Mouse (Mus musculus): Measurements from ENCODE around the gene 4930507D05Rik.
A peak's percentile ranks its signal among the peaks of the same experiment; 100 is the strongest.

The 4930507D05Rik gene

GRCm38 (mm10) chr10:62449364-62450279, at the start of gene 4930507D05Rik, which contains the start of gene Supv3l1:
TSS of gene 4930507D05Rik (plus strand) at chr10:62449489.
TSS of gene Supv3l1 (minus strand) at chr10:62449738.
- DNase-seq: peak; percentile 99

- DNase-seq: peak; percentile 97
Measured at GRCm38 (mm10) chr10:62401641-62402111, 47.6 kb upstream of the 4930507D05Rik start.

GRCm38 (mm10) chr10:62404901-62405300, 44.4 kb upstream of the 4930507D05Rik start:
- DNase-seq: peak; percentile 93

GRCm38 (mm10) chr10:62410943-62411342, 38.3 kb upstream of the 4930507D05Rik start:
- DNase-seq: peak; percentile 92

DNA sequence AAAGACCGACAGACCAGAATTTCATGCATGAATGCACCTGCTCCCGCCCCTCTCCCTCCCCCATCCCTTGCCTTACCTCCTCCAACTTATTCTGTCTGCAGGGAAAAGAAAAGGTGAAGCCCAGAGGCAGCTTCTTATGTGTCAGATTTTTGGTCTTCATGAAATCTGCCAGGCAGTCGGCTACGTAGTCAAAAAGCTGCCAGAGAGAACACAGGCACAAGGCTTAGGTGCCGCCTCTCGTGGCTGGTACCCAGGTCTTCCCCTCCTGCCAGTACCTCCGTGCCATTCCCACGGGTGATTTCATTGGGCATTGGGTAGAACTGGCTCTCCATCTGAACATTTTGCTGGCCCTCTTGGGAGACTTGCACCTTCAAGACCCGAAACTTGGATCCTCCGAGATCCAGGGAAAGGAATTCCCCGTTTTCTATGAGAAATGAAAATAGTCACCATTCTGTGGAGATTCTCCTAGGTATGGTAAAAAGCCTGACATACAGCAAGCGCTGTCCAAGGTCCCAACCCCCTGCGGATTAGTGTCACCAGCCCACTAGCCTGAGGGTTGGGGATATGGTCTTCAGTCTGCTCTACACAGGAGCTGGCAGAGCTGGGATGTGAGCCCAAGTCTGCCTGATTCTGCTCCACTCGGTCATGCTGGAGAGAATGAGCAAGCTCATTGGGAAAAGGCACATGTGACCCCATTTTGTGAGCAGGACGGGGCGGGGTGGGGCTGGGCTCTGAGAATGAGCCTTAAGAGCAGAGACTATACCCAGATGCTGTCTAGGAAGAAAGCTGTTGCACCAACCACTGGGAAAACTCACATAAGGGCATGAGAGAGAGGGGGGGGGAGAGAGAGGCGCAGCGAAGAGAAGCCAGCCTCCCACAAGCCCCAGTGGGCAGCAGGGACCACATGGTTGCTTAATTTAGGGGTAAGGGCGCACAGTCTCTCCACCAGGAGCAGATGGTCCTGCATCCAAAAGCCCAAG, 37.6 kb upstream of the 4930507D05Rik start:
- DNase-seq: no peak

DNA sequence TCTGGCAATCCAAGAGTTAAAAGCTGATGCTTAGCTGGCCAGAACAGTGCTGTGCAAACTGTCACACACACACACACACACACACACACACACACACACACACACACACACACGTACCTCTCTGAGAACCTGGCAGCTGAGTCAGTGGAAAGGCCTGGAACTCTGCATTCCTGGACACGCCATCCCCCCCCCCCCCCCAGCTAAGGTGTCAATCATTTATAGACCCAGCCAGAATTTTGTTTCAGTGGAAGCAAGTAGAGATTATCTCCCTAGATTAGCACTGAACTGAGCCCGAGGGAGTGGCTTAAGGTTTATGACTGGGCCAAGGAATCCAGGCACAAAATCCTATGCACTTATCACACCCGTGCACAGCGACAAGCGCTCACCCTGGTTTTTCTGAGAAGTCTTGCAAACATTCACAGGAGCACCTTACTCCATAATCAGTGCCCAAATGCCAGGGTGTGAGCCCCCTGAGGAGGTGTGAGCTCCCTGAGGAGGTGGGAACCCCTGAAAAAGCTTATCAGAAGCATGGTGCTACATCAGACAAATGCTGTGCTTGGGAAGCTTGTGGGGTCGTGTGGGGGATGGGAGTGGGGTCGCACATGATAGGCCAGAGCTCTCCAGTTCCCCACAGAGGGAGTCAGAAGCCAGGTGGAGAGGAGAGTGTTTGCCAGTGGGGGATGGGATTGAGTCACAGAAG, 36.2 kb upstream of the 4930507D05Rik start:
- DNase-seq: no peak

DNA sequence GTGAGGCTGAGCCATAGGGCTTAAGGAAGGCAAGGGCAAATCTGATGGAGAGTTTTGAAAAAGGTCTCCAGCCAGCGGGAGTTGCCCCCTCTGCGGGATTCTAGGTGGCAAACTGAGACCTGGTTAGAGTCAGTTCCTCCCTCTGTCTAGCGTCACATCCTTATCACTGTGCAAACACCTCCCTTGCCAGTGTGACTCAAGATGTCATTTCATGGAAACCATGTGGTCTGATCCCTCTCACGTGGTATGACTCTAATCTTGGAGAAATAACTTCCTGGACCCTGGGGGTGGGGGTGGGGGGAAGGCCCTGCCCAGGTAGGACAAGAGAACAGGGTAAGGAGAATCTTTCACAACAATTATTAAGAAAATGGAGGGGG, 35.7 kb upstream of the 4930507D05Rik start:
- DNase-seq: no peak

DNA sequence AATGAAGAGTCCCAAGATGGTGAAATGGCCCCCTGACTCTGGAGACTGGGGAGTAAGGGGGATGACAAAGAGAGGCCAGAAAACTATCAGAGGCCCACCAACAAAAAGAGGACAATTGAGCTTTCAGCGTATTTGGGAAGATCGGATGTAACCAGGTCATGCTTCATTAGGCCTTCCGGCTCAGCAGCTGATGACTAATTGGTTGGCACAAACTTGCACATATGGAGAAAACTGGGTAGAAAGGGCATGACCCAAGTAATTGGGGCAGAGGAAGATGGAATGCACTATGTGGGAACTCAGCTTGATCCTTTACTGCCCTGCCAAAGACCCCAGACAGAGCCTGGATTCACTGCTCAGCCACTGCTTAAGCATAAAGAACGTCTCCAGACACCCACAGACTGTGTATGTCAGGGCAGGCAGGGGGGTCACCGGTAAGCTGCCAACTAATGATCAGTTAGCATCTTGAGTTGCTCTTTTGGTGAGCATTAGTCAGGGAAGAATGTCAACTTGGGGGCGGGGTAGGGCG, 30.4 kb upstream of the 4930507D05Rik start:
- DNase-seq: no peak

- no peak for DNase-seq
Measured at GRCm38 (mm10) chr10:62419422-62419821, 29.9 kb upstream of the 4930507D05Rik start.

GRCm38 (mm10) chr10:62420399-62420798, 28.9 kb upstream of the 4930507D05Rik start:
- DNase-seq: no peak

GRCm38 (mm10) chr10:62421127-62421526, 28.2 kb upstream of the 4930507D05Rik start:
- DNase-seq: no peak

DNA sequence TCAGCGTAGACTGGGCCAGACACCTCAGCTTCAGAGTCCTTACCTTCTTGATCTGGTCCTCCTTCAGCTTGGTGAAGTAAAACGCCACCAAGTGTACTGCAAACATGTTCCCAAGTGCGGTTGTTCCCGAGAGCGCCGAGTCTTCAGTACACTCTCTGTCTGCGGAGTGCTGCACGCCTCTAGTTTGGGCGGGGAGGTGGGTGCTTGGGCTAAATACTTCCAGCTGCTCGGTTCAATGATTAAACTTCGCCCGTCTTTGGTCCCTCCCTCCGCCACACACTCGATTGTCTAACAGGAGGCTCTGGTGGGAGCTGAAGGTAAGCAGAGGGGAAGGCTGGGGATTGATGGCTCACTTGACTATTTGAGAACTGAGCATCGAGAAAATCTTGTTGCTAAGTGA, 27.0 kb upstream of the 4930507D05Rik start, which contains the start of gene Hkdc1:
Gene Hkdc1, minus strand, starts transcription at position 237 of the 400 bp plus-strand sequence.
- DNase-seq: peak; percentile 82

DNA sequence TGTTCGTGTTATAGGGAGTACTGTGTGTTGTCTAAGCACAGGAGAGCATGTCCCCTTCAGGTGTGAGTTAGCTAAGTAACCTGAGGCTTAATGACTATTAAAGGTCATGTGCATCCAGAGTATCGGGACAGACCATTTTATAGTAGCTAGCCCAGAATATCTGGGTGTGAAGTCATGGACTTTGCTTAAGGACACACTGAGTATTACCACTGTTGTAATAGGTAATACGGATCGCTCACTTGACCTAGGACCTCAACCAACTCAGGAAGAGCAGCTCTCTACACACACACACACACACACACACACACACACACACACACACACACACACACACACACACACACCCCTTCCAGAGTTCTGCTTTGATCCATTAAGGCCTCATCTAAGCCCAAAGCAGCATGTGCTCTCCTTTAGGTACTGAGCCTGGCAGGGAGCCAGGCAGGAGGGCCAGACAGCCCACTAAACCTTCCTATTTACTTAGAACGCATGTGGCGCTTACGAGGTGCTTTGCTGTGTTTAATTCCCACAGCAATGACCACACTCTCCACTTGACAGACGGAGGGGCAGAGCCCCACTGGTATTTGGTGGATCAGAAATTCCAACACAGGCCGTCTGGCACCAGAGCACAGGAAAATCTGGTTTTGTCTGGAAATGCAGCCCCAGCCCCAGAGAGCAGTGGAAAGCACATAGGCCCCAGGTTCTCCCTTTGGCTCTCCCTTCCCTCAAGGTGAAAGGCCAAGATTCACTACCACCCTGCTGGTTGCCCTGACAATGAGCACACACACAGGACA, 24.0 kb upstream of the 4930507D05Rik start:
- no peak for DNase-seq

DNA sequence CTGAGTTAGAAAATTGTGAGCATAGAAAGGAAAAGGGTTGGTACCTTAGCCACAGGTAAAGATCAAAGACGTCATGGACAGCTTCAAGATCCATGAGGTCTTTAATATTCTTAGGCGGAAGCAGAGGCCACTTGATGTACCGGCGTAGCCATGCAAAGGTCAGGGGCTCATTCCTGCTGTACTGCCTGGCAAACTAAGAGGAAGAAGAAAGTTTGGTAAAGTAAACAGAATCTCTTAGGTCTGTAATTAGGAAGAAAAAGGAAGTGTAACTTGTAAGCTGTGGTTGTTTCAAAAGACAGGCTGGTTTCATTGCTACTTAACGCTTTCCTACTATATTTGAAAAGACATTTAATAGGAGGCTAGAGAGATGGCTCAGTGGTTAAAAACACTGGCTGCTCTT, 18.9 kb upstream of the 4930507D05Rik start:
- DNase-seq: no peak

DNA sequence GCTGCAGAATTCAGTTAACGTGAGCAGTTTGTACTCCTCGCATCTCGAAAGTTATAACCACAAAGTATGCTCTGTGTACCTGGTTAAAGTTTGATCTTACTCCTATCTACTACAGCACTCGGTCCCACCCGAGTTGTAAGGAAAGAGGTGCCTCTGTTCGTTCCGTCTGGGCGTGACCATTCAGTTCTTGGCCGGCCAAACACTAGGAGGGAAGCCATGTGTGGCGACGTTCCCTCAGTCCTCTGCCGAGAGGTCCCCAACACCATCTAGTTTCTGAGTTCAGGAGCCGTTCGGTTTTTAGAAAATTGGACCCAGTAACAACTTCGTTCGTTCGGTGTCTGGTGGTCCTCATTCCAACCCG, 971 bp downstream of the 4930507D05Rik start:
- no peak for DNase-seq

DNA sequence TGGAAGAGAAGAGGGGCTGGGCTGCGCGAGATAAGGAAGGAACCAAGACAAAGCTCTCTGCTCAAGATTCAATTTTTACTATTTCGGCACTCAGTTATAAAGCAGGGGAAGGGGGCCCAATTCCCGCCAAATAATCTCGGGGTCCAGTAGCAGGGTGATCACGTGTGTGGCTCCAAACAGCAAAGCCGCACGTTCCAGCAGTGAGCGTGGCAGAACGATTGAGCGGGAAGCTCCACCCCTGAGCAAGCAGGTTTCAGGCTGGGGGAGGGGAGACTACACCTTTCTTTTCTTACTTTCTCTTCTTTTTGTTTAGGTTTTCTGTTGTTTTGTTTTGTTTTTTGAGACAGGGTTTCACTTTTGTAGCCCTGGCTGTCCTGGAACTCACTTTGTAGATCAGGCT, 2.7 kb downstream of the 4930507D05Rik start:
- DNase-seq: peak; percentile 82

- no peak for DNase-seq
Measured at GRCm38 (mm10) chr10:62461321-62461720, 12.0 kb downstream of the 4930507D05Rik start.

GRCm38 (mm10) chr10:62469736-62470135, 20.4 kb downstream of the 4930507D05Rik start:
- peak; percentile 40 for DNase-seq

- peak; percentile 29 for DNase-seq
Measured at GRCm38 (mm10) chr10:62471105-62471504, 21.8 kb downstream of the 4930507D05Rik start.

DNA sequence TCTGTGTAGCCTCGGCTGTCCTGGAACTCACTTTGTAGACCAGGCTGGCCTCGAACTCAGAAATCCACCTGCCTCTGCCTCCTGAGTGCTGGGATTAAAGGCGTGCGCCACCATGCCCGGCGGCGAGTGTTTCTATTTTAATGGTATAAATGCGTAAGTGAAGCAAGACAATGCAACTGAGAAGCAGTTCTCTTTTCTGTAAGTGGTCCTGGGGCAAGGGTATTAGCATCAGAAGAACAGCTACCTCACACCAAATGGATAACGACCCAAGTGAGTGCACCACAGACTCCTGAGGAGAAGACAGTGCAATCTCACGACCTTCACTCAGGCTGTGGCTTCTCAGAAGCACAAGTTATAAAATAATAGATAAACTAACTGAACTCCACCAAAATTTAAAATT, 25.7 kb downstream of the 4930507D05Rik start:
- peak; percentile 41 for DNase-seq

- peak; percentile 15 for DNase-seq
Measured at GRCm38 (mm10) chr10:62476980-62477379, 27.7 kb downstream of the 4930507D05Rik start.

All from heart, adult 11 months (tissue).